Mouse (Mus musculus) liver, adult 2 months (tissue): ENCODE measurements around the gene Lhx5. TPM values are rescaled to one million over a fixed set of nuclear protein-coding genes. Genes with fewer than 3 reads are reported as not detected.

Source experiments
- DNase-seq: peaks from one replicate; pipeline ENCODE4 v3.0.0-alpha.2; 2011; ENCODE audit warnings: low read depth, low spot score; ENCODE audit errors: extremely low read depth
- H3K27ac ChIP-seq: fragments of 200-500 bp; replicated peaks from 2 replicates; pipeline ENCODE4 v1.5.1; 2012; ENCODE audit warnings: low read depth, mild to moderate bottlenecking, control low read depth, inconsistent platforms, low read length; ENCODE audit not compliant: insufficient read depth
- H3K27me3 ChIP-seq: fragments of 200-500 bp; 2 replicates; pipeline ENCODE4 v1.6.1; 2012; ENCODE audit warnings: mild to moderate bottlenecking, moderate library complexity, low read length, inconsistent platforms; ENCODE audit not compliant: control insufficient read depth, insufficient read depth
- H3K36me3 ChIP-seq: fragments of 200-500 bp; 2 replicates; pipeline ENCODE4 v1.6.1; 2012; ENCODE audit warnings: low read length, inconsistent platforms; ENCODE audit not compliant: control insufficient read depth, insufficient read depth
- H3K4me1 ChIP-seq: fragments of 200-500 bp; 2 replicates; pipeline ENCODE4 v1.6.1; 2011; ENCODE audit warnings: low read length; ENCODE audit not compliant: control insufficient read depth, insufficient read depth
- H3K4me3 ChIP-seq: fragments of 200-500 bp; 2 replicates; pipeline ENCODE4 v1.5.1; 2011; ENCODE audit warnings: low read depth, mild to moderate bottlenecking, control low read depth, low read length, moderate library complexity; ENCODE audit not compliant: insufficient read depth
- H3K79me2 ChIP-seq: fragments of 200-500 bp; 2 replicates; pipeline ENCODE4 v1.6.1; 2012; ENCODE audit warnings: inconsistent platforms, mild to moderate bottlenecking, low read length, moderate library complexity; ENCODE audit not compliant: control insufficient read depth, insufficient read depth
- H3K9ac ChIP-seq: fragments of 200-500 bp; 2 replicates; pipeline ENCODE4 v1.6.1; 2012; ENCODE audit warnings: low read depth, mild to moderate bottlenecking, control low read depth, inconsistent platforms, low read length
- CTCF ChIP-seq: fragments of 200-500 bp; IDR thresholded peaks from 2 replicates; pipeline ENCODE4 v1.5.1; 2011; ENCODE audit warnings: low read depth, low read length, control low read depth
- POLR2A ChIP-seq: fragments of 200-500 bp; IDR thresholded peaks from 2 replicates; pipeline ENCODE4 v1.6.1; 2011; ENCODE audit warnings: low read length, control low read depth; ENCODE audit not compliant: insufficient read depth; ENCODE audit errors: extremely low read depth
- WGBS: fragments of 180-500 bp; shearing (Covaris S2); methylation state at CpG from one replicate; pipeline ENCODE4 v1.1.7; 2018; 5-methylcytosine and 5-hydroxymethylcytosine counted together
- polyA plus RNA-seq: library from polyadenylated mRNA; depleted of rRNA; stranded (reverse); fragments of >200 nt; gene quantifications from 2 replicates; pipeline ENCODE4 v1.2.3, GENCODE M21; 2012
- total RNA-seq: library from RNA; depleted of rRNA; stranded (reverse); fragments of >200 nt; gene quantifications from 2 replicates; pipeline ENCODE4 v1.2.3, GENCODE M21; 2014

Lhx5 gene
- total and polyA plus RNA-seq, 2 experiments: not detected

DNA sequence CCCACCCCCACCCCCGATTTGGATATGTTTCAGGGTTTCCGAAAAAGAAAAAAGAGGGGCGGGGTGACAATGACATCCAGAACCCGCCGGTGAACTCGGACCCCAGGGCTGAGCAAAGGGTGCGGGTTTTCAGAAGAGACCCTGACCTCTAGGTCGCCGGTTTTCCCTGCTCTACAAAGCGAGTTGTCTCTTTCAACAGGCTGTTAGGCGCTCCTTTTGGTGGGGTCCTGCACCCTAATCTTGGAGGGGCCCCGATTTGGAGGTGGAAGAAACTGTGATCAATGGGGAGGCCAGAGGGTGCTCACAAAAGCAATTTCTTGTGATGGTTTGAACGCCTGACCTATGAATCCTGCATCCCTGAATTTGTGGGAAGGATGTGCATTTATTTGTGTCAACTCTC, 7.0 kb downstream of the Lhx5 start:
- no peaks in the 10 kb centered on the region for H3K4me1 ChIP-seq
- 1% methylated on average over 13 of the region's 13 CpGs for WGBS
- H3K9ac ChIP-seq: no peak overlapping the region
- no peak overlapping the region for H3K4me3 ChIP-seq
- H3K36me3 ChIP-seq: no peaks in the 10 kb centered on the region
- no peak for DNase-seq
- H3K79me2 ChIP-seq: no peaks in the 10 kb centered on the region
- no peak overlapping the region for H3K27ac ChIP-seq
- TF ChIP-seq POLR2A (no peak), CTCF (no peak)
- H3K27me3 ChIP-seq: peaks cover 30% of the 10 kb centered on the region

DNA sequence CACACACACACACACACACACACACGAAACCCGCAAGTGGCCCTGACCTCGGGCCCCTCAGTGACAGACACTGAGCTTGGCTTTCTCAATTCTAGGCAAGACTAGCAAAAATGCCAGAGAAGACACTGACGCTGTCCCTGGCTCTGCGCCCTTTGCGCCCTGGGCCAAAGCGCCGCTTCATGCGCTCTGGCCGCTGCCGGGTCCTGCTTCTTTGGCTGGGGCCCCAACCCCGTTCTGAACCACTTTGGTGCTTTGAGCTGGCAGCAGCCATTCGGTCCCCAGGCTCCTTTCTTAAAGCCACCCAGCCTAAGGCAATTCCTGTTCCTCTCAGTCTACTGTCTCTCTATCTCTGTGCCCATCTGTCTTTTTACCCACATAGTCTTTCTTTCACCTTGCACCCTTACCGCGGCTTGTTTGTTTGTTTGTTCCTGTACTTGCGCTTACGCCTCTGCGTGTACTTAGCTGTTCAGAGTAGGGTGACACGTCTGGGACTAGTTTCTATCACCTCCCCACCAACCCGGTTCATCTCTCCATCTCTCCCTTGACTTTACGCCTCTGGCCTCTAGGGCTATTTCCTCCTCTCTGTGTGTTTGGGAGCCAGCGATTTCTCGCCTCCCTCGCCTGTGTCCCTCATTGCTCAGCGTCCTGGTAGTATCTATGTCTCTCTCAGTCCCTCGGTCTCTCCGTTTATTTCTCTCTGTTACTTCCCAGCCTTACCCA, 7.7 kb downstream of the Lhx5 start:
- H3K27ac ChIP-seq: no peak overlapping the region
- no peaks in the 10 kb centered on the region for H3K36me3 ChIP-seq
- H3K79me2 ChIP-seq: no peaks in the 10 kb centered on the region
- H3K4me1 ChIP-seq: no peaks in the 10 kb centered on the region
- no peak for DNase-seq
- WGBS: 3% methylated on average over 27 of the region's 27 CpGs
- peaks cover 30% of the 10 kb centered on the region for H3K27me3 ChIP-seq
- H3K4me3 ChIP-seq: no peak overlapping the region
- H3K9ac ChIP-seq: no peak overlapping the region
- TF ChIP-seq POLR2A: no peak
- TF ChIP-seq CTCF: no peak

DNA sequence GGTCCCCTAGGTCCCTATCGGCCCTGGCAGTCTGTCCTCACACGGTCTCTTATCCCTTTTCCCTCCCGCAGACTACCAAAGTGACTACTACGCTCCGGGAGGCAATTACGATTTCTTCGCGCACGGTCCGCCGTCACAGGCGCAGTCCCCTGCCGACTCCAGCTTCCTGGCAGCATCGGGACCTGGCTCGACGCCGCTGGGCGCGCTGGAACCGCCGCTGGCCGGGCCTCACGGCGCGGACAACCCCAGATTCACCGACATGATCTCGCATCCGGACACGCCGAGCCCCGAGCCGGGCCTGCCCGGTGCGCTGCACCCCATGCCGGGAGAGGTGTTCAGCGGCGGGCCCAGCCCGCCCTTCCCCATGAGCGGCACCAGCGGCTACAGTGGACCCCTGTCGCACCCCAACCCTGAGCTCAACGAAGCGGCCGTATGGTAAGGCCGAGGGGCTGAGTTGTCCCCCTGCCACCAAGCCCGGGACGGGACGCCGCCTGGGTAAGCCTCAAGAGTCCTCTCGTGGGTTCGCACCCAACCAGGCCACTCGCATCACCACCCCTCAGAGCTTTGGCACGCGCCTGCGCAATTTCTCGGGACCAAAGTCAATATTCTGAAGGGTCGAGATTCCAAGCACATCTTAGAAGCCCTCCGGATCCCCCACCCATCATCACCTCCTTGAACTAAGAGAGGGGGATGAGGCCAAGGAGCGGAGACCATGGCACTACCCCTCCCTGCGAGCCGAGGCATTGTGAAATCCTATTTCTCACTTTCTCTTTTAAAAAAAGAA, 8.6 kb downstream of the Lhx5 start:
- H3K27me3 ChIP-seq: peaks cover 26% of the 10 kb centered on the region
- no peaks in the 10 kb centered on the region for H3K4me1 ChIP-seq
- no peak overlapping the region for H3K4me3 ChIP-seq
- no peak overlapping the region for H3K27ac ChIP-seq
- no peak for DNase-seq
- WGBS: 4% methylated on average over 61 of the region's 61 CpGs
- TF ChIP-seq POLR2A (no peak), CTCF (no peak)
- no peak overlapping the region for H3K9ac ChIP-seq
- no peaks in the 10 kb centered on the region for H3K36me3 ChIP-seq
- no peaks in the 10 kb centered on the region for H3K79me2 ChIP-seq

GRCm38 (mm10) chr5:120440733-120441132, 9.2 kb downstream of the Lhx5 start:
- Histone ChIP-seq H3K27me3 (peaks cover 21% of the 10 kb centered on the region), H3K79me2 (no peaks in the 10 kb centered on the region), H3K36me3 (no peaks in the 10 kb centered on the region), H3K4me3 (no peak overlapping the region), H3K27ac (no peak overlapping the region), H3K9ac (no peak overlapping the region), H3K4me1 (no peaks in the 10 kb centered on the region)
- 5% methylated on average over 14 of the region's 14 CpGs for WGBS
- peak; percentile 55 for DNase-seq
- TF ChIP-seq POLR2A: no peak
- TF ChIP-seq CTCF: peak; percentile 93

- H3K27ac ChIP-seq: no peak overlapping the region
- no peaks in the 10 kb centered on the region for H3K4me1 ChIP-seq
- no peak overlapping the region for H3K9ac ChIP-seq
- no peaks in the 10 kb centered on the region for H3K36me3 ChIP-seq
- peaks cover 4% of the 10 kb centered on the region; the same call in 1 of the 2 replicates for H3K27me3 ChIP-seq
- WGBS: 41% methylated on average over 13 of the region's 13 CpGs
- DNase-seq: no peak
- TF ChIP-seq POLR2A (no peak), CTCF (no peak)
- H3K79me2 ChIP-seq: no peaks in the 10 kb centered on the region
- H3K4me3 ChIP-seq: no peak overlapping the region
These were observed 15.8 kb downstream of the Lhx5 start for GRCm38 (mm10) chr5:120447305-120447704.
